Mouse (Mus musculus) urinary bladder, postnatal 10 days (tissue): ENCODE results near the gene Krtap4-2.

Experiments
- DNase-seq: peaks from one replicate; pipeline ENCODE4 v3.0.0; 2022; ENCODE audit warnings: low spot score

Gene Krtap4-2

DNA sequence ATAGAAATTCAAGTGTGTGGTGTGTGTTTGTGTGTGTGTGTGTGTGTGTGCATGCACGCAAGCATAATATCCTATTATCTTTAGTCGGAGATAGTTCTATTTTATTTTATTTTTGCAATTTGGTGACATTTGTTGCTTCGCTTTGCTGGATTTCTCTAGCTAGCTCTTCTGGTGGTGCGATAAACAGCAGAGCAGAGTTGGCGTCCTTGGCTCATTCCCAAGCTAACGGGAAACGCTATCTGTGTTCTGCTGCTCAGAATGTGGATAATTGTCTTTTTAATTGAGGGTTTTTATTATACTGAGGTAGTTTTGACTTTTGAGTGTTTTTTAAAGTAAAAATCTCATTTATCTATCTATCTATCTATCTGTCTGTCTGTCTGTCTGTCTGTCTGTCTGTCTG is 49.8 kb downstream of the Krtap4-2 start:
- no peak for DNase-seq
